Mouse (Mus musculus) granulocyte monocyte progenitor cell, adult 5-6 weeks (primary cell): ENCODE data around the gene Anks6. TPM values are rescaled to one million over a fixed set of nuclear protein-coding genes. Genes with fewer than 3 reads are reported as not detected.

Experiments
- ATAC-seq: replicated peaks from 2 replicates; pipeline ENCODE4 v1.8.0; 2016; ENCODE audit warnings: mild to moderate bottlenecking, moderate TSS enrichment, inconsistent platforms; ENCODE audit not compliant: poor library complexity, severe bottlenecking
- total RNA-seq, 2 experiments: library from RNA; stranded (forward) in 1 of 2; stranded (reverse) in 1 of 2; fragments of 200-712, 200-1000 nt in 1 of 2; fragments of >200 nt in 1 of 2; fragmentation: Nextera tagmentation in 1 of 2; gene quantifications; 2 replicates each; pipeline ENCODE4 v1.2.3; 2014 to 2017

Anks6 gene
- total RNA-seq, 2 experiments from 2014 or later, result not detected

DNA sequence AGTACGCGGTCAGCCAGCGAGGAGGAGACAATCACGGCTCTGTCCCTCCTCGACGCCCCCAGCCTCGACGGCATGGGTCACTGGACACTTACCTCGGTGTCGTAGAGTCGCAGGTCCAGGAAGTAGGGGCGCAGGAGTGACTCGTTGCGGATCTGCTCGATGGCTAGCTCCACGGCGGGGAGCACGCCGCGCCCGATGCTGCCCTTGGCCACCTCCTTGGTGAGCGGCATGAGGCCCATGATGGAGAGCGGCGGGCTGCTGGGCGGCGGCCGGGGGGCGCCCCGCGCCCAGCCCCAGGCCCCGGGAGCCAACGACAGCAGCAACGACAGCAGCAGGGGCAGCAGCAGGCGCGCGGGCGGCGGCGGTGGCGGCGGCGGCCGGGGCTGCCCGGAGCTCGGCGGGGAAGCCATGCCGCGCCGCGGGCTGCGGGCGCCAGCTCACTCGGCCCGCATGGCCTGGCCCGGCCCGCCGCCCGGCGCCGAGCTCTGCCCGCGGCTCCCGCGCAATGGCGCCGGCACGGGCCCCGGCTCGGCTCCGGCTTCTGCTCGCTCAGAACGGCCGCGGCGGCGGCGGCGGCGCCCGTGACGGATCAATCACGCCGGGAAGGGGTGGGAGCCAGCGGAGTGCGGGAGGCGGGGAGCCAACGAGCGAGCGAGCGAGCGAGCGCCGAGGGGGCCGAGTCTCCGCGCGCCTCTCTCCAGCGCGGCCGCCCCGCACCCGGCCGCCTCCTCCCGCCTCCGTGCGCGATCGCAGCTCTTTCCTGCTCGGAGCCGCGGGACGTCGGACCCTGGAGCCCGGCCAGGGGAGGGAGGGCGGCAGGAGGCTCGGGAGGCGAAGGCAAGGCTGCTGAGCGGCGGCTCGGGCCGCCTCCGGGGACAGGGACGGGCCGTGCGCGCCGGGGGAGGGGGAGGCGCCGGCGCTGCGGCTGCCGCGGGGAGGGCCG, 65.9 kb downstream of the Anks6 start, which contains the start of gene Gabbr2:
Gene Gabbr2 (minus strand): TSS at position 858 of the 943 bp plus-strand sequence.
- ATAC-seq, result no peak

DNA sequence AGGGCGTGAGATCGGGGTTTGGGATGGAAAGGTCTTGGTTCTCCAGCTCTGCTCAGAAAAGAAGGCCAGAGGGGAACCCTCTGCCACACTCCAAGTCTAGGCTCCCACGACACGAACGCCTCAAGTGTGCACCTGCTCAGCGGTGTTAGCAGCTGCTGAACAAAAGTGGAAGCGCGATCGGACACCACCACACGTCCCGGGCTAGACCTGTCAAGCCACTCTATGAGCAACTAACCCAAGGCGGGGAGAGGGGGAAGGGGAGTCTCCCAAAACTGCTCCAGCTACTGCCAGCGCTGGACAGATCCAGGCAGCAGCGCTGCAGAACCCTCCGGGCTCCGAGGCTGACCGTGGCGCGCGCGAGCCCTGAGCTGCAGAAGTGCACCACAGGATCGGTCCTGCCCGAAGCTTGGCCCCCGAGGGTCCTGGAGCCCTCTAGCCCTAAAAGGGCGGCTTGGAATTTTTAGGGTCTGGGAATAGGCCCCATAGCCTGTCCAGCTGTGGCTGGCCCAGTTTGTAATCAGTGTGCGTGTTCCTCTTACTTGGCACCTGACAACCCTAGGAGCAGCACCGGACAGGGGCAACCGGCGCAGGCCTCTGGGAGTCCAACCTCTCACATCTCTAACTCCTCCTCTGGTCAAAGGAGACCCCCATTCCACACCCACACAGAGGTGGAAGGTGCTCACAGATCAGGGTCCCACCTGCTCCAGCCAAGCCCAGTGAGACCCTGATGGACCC, 66.8 kb downstream of the Anks6 start:
- ATAC-seq, result no peak

DNA sequence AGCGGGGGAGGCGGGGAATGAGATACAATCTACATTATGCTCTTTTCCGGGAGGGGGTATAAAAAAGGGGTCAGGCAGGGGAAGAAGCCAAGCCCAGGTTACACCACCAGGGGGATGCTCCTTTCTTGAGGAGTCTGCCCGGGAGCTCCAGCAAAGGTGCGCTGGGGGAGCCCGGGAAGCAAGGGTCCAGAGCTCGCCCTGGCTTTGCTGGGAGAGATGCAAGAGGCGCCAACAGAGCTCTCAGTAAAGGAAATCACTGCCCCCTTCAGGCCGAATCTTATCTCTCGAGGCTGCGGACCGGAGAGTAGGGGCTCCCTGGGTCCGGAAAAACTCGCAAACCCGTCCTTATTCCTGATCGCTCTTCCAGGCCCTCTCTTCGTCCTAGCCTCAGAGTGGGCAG, 67.4 kb downstream of the Anks6 start:
- ATAC-seq, result no peak; the same call in 1 of the 2 replicates

DNA sequence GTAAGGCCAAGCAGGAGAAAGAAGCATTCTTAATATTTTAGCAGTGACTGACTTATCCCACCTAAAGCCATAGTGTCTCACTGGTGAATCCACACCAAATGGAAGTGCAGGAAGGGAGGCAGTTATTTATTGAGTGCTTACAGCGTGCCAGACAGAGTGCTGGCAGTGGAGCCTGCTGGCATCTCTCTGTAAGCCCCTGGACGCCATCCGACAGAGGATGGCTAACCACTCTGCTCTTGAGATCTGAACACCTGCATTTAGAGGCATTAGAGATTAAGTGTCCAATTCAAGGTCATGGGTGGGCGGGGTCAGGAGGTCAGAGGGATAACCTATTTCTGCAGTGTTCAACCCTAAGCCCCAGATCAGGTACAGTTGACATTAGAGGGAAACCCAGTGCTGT, 68.4 kb downstream of the Anks6 start:
- ATAC-seq, result no peak

DNA sequence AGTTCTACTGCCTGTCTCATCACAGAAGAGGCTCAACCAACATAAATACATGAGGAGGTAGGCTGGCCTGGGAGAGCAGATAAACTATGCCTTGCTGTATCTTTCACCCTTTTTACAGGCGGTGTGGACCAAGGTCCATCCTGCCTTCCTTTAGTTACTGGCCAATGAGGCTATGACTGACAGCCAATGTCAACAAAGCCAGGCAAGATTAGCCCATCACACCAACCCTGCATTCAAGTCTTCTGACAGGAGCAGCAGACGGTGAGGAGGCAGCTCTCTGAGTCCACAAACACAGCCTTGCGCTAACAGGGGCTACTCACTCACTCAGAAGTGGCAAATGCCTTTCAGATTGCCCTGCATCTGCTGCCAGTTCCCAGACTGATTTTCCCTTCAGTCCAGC, 69.0 kb downstream of the Anks6 start:
- no peak for ATAC-seq

DNA sequence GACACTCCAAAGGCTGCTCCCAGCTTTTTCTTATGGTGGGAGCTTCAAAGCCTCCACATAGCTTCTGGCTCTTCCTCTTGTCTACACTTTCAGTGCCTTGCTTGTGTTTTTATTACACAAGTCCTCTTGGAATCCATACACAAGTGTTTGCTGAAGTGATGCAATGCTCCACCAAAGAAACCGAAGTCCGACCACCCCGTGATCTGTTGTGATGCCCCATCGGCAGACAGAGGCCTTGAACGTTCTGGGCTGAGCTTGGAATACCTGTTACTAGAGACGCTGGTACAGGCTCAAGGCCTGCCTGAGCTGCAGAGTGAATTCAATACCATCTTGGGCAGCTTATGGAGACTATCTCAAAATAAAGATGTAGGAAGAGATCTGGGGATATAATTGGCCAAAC, 69.4 kb downstream of the Anks6 start:
- ATAC-seq, result no peak

DNA sequence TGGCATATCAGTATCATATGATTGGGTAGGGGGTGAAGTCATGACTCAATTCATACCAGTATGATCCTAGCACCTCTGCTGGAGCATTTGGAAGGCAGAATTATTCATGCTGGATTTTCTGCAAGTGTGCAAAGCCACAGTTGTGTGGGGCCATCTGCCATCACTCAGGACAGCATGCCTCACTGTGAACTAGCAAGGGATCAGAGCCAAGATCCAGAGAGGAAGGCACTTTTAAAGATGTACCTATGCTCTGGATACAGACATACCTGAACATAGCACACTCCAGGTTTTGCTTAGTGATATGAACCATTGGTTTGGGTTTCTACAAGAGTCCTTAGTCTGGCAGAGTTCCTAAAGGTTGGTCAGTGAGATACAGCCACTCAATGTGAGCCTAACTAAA, 71.2 kb downstream of the Anks6 start:
- no peak for ATAC-seq

DNA sequence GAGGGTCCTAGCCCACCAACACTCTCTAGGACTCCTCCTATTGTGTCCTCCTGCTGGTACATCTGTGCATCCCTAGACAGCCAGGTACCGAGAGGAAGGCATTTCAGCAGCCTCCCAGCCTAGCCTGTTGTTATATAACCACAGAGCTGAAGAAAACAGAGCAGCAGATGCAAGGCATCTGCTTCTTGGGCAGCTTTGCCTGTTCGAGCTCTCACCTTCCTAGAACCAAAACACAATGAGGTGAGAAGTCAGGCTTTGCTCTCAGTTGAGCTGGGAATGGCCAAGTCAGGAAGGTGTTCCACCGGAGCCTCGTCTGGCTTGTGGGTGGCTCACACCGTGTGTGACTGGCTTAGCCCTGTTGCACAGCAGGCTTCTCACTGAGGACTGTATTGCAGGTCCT, 74.3 kb downstream of the Anks6 start:
- no peak for ATAC-seq

DNA sequence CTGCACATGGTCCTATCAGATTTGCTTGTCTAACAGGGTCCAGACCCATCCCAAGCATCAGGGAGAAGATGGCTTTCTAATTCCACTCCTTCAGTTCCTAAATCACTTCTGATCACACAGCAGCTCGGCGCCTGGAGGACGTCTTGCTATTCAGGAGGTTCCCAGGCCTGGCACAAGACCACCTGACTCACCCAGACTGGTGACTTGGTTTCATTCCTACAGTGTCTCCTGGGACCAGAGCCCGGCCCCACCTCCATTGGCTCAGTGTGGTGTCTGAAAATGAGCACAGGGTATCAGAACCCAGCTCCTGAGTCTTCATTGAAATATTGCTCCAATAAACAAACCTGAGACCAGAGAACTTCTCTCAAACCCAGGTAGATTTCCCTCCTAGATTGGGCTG, 75.1 kb downstream of the Anks6 start:
- ATAC-seq, result no peak

DNA sequence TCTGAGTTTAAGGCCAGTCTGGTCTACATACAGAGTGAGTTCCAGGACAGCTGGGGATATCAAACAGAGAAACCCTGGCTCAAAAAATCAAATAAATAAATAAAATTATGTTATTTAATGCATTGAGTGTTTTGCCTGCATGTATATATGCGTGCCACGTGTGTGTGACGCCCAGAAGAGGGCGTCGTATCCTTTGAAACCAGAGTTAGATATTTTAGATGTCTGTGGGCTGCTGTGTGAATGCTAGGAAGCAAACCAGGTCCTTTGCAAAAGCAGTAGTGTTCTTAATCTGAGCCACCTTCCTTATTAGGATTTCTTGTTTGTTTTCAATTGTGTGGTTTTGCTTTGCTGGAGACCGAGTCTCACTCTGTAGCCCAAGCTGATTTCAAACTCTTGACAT, 78.9 kb downstream of the Anks6 start:
- ATAC-seq, result no peak

DNA sequence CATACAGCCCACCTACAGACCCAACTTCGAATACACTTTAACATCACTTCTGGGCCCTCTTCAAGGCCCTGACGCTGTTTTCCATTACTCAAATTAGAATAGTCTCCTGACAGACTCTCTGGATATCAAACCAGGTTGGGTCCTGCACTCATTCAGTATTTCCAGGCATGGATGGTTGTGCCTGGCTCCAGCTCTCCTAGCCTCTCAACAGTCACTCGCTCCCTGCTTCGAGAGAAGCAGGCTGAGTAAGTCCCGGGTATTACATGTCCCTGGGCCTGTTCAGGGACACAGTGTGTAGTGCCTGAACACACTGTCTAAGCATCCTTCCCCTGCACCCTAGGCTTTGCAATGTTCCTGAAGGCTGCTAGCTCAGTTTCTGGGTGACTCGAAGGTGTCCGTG, 80.1 kb downstream of the Anks6 start:
- ATAC-seq, result no peak

DNA sequence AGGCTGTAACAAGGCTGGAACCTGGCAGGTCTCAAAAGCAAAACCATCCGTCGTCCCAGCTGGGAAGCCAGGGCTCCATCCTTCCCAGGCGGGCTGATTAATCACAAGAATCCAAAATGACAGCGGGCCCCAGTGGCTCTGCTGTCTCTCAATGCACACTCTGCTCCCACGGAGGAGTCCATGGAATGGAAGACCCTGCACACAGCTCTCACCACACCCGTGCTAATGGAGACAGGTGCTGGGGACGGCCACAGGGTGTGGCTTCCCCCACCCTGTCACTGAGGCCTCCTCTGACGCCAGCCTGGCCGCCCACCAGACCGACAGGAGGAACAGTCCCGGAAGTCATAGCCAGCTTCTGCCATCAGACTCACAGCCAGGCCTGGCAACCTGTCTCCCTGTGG, 80.6 kb downstream of the Anks6 start:
- no peak for ATAC-seq

DNA sequence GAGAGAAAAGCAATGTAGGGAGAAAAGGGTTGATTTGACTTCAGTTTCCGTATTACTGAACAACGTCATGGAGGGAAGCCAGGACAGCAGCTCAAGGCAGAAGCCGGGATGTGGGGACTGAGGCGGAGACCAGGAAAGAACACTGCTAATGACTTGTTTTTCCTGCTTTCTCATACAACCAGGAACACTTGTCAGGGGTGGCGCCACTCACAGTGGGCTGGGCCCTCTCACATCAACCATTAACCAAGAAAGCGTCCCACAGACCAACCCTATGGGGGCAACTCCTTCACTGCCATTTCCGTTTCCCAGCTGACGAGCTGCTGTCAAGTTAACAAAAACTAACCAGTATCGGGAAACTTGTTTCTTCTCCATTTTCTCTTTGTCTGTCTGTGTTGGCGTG, 83.9 kb downstream of the Anks6 start:
- no peak for ATAC-seq

DNA sequence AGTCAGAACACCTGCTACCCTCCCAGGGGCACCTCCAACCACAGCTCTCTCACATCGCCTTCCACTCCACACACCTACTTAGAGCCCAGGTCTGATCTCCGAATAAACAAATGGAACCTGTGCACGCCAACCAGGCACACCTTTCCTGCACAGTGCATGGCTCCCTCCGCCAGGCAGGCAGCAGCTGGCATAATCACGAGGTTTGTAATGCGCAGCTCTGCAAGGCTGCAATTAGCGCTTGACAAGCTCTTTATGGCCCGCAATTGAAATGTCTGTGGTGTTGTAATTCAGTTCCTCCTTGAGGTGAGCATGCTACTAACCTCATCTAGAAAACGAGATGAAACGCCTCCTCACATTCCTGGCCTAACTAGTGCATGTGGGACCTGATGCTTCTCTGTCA, 89.2 kb downstream of the Anks6 start:
- ATAC-seq, result no peak

DNA sequence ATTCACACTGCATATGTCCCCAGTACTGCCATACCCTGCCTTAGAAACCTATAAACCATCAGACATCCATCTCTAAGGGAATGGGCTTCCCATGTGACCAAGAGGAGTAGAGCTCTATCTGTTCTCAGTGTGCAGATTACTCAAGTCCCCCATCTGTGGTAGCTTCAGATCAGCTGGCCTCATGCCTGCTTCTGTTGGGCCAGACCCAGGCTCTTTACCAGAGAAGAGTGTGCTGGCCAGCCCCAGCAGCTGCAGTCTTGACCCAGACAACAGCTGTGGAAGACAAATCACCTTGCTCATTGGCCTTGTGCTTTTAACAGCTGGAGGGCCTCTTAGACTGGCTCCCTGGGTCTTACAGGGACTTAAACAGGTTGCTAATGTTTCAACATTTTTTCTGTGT, 90.7 kb downstream of the Anks6 start:
- ATAC-seq, result no peak

Other genes starting within 250 kb of the Anks6 start
- not detected in 2 replicates for gene Gabbr2, start 65.6 kb downstream of the Anks6 start, total RNA-seq (2014; fragmentation: Nextera tagmentation)
- not detected in 2 replicates for gene Gabbr2, start 65.6 kb downstream of the Anks6 start, total RNA-seq (2017)
- 1.7 TPM in 1 of 2 replicates, not detected in the other for gene Galnt12, start 34.5 kb upstream of the Anks6 start, total RNA-seq (2014; fragmentation: Nextera tagmentation)
- gene Galnt12, start 34.5 kb upstream of the Anks6 start, total RNA-seq (2017), result 0.82 and 0.98 TPM in 2 replicates
- not detected in 2 replicates for gene Col15a1, start 150.7 kb upstream of the Anks6 start, total RNA-seq (2014; fragmentation: Nextera tagmentation)
- gene Col15a1, start 150.7 kb upstream of the Anks6 start, total RNA-seq (2017), result not detected in 2 replicates